Mouse (Mus musculus): Measurements from ENCODE around the gene Ctla4. TPM values are rescaled to one million over a fixed set of nuclear protein-coding genes. Genes with fewer than 3 reads are reported as not detected.

The Ctla4 gene
- 0.14 TPM in 1 of 2 replicates, not detected in the other for polyA plus RNA-seq (2015; fragmentation: Nextera tagmentation; extraction: Ambion mirVana)

GRCm38 (mm10) chr1:60886981-60887380 is at the start of gene Ctla4:
TSS of gene Ctla4 (plus strand) at chr1:60887000.

Other genes with a start within 250 kb of the Ctla4 start
- gene Cd28, start 170.2 kb upstream of the Ctla4 start, polyA plus RNA-seq (2015; fragmentation: Nextera tagmentation; extraction: Ambion mirVana), result 0.21 and 0.31 TPM in 2 replicates
- gene Icos, start 90.9 kb downstream of the Ctla4 start, polyA plus RNA-seq (2015; fragmentation: Nextera tagmentation; extraction: Ambion mirVana), result 0.45 and 0.91 TPM in 2 replicates

Data from spleen, postnatal 0 days (tissue).